Mouse (Mus musculus): Measurements from ENCODE around the gene Jade2.
A peak's percentile ranks its signal among the peaks of the same experiment; 100 is the strongest.

The Jade2 gene

GRCm38 (mm10) chr11:51857081-51857671 lies at the start of gene Jade2:
Gene Jade2, minus strand, starts transcription at chr11:51857653.
- peak; percentile 73 for DNase-seq

DNA sequence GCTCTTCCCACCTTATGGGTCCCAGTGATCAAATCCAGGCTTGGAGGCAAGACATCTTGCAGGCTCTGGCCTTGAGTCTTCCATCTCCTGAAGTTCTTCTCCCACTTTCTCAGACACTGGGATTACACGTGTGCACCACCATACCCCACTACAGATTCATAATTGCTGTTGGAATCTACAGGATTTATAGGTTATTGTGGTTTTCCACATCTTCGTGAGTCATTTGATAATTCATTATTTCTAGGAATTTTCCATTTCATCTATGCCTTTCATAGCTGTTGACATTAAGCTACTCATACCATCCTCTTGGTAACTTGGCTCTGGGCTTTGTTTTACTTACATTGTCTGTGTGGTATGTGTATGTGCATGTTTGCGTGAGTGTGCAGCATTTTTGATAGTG lies 46.8 kb upstream of the Jade2 start:
- no peak for DNase-seq

GRCm38 (mm10) chr11:51899691-51900090 lies 42.2 kb upstream of the Jade2 start:
- no peak for DNase-seq

DNA sequence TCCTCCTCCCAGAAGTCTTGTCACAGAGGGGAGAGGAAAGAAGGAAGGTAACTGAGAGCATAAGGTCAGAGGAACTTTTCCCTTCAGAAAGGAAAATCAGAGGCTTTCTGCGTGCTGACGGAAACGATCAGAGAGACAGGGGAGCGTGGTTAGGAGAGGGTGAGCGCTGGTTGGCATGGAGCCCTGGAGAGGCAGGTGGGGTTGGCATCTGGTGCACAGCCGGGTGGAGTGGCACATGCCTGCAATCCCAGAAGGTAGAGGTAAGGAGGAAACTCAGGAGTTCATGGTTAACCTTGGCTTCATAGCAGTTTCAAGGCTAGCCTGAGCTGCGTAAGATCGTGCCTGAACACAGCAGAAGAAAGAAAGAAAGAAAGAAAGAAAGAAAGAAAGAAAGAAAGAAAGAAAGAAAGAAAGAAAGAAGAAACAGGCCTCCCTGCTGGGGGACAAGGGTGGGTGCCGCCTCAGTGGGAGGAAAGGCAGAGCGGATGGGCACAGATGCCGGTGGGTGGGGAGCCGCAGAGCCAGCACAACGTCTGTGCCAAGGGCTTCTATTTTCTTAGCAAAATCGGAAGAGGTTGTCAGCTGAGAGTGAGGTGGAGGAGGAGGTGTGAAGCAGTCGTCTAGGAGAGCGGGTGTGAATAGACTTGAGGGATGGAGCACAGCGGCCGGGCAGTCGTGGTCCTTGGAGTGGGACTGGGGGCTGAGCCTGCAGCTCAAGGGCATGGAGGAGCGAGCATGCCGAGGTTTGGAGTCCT lies 41.0 kb upstream of the Jade2 start:
- no peak for DNase-seq

DNA sequence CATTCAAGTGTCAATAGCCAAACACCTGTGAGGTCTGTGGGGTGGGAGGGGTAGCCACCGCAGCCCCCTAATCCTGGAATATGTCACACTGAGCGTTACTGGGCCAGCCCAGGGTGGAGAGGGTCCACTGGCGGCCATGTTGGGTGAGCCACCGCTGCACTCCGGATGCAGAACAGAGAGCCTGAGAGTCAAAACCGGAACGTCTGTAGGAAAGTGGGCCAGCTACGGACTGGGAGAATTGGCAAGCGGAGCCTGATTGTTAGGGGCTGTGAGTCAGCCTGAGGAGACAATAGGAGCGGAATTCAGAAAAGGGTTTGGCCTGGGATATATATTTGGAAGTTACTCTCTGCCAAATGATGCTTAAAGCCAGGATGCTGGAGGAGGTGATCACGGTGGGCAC lies 39.9 kb upstream of the Jade2 start:
- no peak for DNase-seq

DNA sequence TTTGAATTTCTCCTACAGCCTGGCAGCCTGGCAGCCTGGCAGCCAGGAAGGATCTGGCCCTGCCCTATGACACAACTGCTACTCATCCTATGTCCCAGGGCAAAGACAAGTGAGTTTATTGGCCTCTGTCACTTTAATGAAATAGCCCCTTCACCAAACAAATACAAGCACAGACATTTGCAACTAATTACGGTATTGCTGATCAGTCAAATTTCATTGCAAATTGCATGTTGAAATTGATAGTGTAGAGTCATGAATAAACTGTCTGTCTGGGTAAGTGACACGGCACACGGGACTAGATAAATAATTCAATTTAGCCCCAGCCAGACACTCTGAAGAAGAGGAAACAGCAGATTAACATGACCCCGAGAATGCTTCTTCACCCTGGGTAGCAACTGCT lies 38.6 kb upstream of the Jade2 start:
- DNase-seq: no peak

DNA sequence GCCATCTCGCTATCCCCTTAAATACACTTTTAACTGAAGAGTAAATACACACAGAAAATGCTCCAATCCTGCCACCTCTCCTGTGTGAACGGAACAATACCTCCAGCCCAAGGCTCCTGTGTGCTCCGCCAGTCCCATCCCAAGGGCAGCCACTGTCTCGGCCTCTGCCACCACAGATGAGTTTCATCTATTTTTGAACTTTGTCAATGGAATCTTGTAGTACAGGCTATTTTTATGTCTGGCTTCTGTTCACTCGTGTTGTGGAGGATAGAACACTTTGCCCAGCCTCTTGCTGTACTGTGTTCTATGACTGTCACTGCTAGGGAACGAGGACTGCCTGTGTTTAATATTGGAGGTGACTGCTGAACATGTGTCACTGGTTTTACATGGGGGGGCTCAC lies 28.2 kb upstream of the Jade2 start:
- no peak for DNase-seq

GRCm38 (mm10) chr11:51884092-51884491 lies 26.6 kb upstream of the Jade2 start:
- no peak for DNase-seq

DNA sequence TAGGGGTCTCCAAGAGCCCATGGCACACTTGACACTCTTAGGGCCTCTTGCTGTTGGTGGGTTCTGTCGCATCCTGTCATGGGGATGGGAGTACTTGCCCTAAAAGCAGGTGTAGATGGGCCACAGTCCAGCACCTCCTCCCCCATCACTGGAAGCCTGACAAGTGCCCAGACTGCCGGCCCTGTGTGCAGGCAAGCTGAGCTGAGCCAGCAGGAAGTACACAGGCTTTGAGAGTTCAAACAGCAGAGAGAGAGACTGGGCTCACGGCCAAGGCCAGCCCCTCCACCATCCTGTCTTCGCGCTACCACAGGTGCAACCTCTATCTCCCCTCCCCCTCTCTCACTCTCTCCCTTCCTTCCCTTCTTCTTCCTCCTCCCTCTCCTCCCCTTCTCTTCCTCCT lies 26.2 kb upstream of the Jade2 start:
- DNase-seq: no peak

DNA sequence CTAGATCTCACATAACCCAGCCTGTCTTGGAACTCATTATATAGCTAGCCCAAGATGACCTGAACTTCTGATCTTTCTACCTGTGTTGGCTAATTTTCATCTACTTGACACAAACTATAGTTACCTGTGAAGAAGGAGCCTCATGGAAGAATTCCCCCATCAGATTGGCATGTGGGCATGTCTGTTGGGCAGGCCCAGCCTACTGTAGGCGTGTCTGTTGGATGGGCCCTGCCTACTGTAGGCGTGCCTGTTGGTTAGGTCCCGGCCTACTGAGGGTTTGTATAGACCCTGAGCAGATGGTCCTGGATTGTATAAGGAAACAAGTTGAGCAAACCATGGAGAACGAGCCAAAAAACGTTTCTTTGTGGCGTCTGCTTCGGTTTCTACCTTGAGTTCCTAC lies 24.3 kb upstream of the Jade2 start:
- DNase-seq: no peak

GRCm38 (mm10) chr11:51881041-51881730 lies 23.7 kb upstream of the Jade2 start:
- DNase-seq: no peak

DNA sequence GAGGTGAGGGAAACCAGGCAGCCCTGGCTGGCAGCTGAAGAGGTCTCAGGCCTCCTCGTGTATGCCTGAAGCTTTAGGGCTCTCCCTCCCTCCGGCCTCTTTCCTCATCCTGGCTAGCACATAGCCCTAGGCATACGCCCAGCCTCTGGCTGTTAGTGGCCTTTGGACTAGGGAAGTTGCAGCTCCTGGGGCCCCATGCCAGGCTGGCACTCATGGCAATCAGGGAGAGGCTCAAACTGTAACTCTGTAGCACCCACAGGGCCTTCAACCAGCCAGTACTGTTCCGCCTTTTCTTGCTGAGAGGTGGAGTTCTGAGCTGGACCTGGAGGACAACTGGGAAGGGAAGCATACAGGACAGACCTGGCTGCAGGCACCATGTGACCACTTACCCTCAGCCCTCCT lies 19.5 kb upstream of the Jade2 start:
- DNase-seq: no peak

- no peak for DNase-seq
Observed at GRCm38 (mm10) chr11:51875792-51876195, 18.3 kb upstream of the Jade2 start.

DNA sequence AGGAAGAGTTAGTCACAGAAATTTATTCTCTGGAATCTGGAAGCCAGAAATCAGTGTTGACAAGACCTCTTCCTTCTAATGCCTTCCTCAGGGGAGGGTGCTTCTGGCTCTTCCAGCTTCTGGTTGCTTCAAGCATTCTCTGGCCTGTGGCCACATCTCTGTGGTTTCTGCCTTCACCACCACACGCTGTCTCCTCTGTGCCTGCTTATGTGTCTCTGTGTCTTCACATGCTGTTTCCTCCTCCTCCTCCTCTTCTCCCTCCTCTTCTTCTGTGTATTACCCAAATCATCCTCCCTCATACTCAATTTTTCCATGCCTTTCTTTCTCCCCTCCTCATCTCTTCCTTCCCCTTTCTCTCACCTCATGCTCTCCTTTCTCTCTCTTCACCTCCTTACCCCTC lies 17.6 kb upstream of the Jade2 start:
- no peak for DNase-seq

- no peak for DNase-seq
Observed at GRCm38 (mm10) chr11:51874266-51875036, 17.0 kb upstream of the Jade2 start.

- no peak for DNase-seq
Observed at GRCm38 (mm10) chr11:51873141-51873540, 15.7 kb upstream of the Jade2 start.

- DNase-seq: no peak
Observed at GRCm38 (mm10) chr11:51867261-51867660, 9.8 kb upstream of the Jade2 start.

- no peak for DNase-seq
Observed at GRCm38 (mm10) chr11:51866020-51866419, 8.6 kb upstream of the Jade2 start.

GRCm38 (mm10) chr11:51860666-51861065 lies 3.2 kb upstream of the Jade2 start:
- no peak for DNase-seq

DNA sequence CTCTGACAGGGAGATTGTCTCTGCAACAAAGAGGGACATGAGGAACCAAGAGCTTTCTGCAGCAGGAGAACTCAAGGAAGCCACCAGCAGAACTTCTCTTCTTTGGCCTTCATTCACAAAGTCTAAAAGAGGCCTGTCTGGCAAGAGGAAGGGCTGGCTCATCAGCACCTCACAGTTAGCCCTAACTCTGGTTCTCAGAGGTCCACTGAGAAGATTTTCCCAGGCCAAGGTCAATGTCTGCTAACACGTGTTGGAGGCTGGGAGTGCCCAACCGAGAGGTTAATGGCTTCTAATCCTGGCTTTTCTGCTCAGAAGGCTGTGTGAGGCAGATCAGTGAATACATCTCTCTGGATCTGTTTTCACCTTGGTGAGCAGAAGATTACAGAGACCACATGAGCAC lies 2.1 kb upstream of the Jade2 start:
- DNase-seq: no peak

DNA sequence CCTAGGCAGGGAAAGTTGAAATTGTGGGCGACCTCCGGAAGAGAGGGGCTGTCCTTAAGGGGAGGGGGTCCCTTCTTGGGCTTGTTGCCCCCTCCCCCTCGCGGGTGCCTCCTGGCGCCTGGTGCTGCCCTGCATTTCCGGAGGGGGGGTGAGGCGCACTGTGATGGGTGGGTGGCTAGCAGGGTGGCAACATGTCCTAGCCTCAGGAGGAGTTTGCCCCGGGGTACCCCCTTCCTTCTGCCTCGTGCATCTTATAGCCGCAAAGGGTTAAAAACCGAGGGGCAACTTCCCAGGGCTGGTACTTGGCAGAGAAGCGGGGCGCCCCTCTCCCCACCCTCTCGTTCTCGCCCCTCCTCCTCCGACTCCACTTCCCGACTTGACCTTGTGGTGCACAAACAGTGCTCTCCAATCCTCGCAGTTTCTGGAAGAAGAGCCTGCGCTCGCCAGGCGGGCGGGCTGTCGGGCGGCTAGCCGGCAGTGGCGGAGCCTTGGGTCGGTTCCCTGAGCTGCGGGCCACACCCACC lies 1.1 kb upstream of the Jade2 start:
- peak; percentile 85 for DNase-seq

- peak; percentile 81 for DNase-seq
Observed at GRCm38 (mm10) chr11:51857818-51858527, 520 bp upstream of the Jade2 start.

Data from cerebellum, adult 9-10 months (tissue).